Mouse (Mus musculus): Measurements from ENCODE around the gene Crispld2. TPM values are rescaled to one million over a fixed set of nuclear protein-coding genes. Genes with fewer than 3 reads are reported as not detected.

The Crispld2 gene
- polyA plus RNA-seq, 1 experiment from 2014 or later: 9.2 TPM

DNA sequence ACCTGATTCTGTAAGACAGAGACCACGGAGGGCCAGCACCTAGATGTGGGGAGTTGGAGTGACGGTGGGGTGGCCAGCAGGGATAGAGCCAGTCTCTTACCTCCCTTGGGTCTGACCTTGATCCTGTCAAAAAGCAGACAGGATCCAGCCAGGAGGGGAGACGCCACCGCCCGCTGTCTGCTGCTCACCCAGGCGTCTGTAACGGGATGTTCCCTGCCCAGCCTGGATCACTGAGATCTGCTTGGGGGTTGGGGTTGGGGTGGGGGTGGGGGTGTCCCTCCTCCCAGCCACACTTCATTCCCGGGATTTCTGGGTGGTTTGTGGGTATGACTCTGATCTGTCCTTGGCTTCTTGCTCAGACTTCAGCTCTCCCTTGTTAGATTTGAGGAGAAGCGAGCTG is 10.1 kb downstream of the Crispld2 start:
- H3K4me2 ChIP-seq: no peak overlapping the region
- no peaks in the 10 kb centered on the region for H3K9me3 ChIP-seq
- no peak overlapping the region for H3K9ac ChIP-seq
- H3K36me3 ChIP-seq: no peaks in the 10 kb centered on the region
- H3K27me3 ChIP-seq: 0 out of 2 replicates have a peak, but pooled peaks cover 2% of the 10 kb centered on the region
- no peak overlapping the region for H3K4me3 ChIP-seq
- peaks cover 33% of the 10 kb centered on the region for H3K4me1 ChIP-seq
- no peak for ATAC-seq (ENCODE audit: borderline replicate concordance, extremely low read depth, low FRiP score, low TSS enrichment)
- 0 out of 2 replicates have a peak overlapping the region, but pooled peaks have one; percentile 13 for H3K27ac ChIP-seq
- 49% methylated on average over 9 of the region's 9 CpGs for WGBS

DNA sequence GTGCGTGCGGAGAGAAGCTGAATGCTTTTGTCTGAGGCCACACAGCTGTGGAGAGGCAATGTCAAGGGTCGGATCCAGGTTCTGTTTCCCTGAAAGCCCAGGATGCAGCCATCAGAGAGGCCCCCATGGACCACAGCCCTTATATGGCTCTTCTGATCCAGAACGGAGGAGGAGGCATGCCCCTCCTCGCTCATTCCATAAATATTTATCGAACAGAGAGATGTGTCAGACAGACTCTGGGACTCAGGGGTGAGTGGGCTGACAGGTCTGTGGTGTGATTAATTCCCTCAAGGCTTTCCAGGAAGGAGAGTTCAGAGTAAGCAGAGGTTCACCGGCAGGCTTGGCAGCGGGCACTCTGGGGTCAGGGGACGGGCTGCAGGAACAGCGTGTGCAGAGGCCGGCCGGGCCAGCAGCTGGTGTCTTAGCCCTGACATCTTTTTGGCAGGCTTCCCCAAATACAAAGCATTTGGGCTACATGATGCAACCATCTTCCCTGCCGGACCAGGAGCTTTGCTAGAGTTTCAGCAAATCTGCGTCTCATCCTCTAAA is 12.0 kb downstream of the Crispld2 start:
- H3K4me1 ChIP-seq: peaks cover 33% of the 10 kb centered on the region
- ATAC-seq (ENCODE audit: borderline replicate concordance, extremely low read depth, low FRiP score, low TSS enrichment): peak; percentile 70
- H3K27me3 ChIP-seq: 0 out of 2 replicates have a peak, but pooled peaks cover 2% of the 10 kb centered on the region
- no peak overlapping the region for H3K4me3 ChIP-seq
- WGBS: 15% methylated on average over 14 of the region's 14 CpGs
- peak overlapping the region; percentile 38; the same call in 1 of the 2 replicates for H3K27ac ChIP-seq
- no peak overlapping the region for H3K4me2 ChIP-seq
- no peaks in the 10 kb centered on the region for H3K9me3 ChIP-seq
- H3K36me3 ChIP-seq: no peaks in the 10 kb centered on the region
- H3K9ac ChIP-seq: no peak overlapping the region

DNA sequence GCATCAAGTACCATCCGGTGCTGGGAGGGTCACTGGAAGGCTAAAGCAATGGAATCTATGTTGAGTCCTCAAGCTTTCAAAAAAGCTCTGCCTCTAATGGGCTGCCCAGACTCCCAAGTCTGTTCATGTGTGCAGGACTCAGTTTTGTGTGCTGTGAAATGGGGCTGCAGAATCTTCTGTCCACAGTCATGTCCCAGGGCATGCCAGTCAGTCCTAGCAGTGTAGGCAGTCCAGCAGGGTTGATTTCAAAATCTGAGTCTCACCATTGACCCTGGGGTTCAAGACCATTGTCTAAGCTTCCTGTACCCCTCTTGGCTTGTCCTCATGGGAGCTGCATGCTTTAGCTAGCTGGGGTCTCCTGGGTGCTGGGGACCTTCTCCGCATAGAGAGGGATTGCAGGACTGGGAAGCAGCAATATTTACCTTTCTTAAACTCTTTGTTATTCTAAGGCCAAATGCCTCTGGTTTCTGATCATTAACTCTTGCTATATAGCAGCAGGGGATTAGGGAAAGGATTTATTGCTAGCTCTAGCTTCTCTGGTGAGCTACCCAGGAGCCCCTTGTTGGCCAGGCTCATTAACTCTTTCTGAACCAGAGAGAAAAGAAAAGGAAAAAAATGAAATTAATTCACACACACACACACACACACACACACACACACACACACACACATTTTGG is 12.6 kb downstream of the Crispld2 start:
- H3K4me2 ChIP-seq: no peak overlapping the region
- 0 out of 2 replicates have a peak, but pooled peaks cover 2% of the 10 kb centered on the region for H3K27me3 ChIP-seq
- H3K27ac ChIP-seq: peak overlapping the region; percentile 4; the same call in 1 of the 2 replicates
- H3K4me1 ChIP-seq: peaks cover 33% of the 10 kb centered on the region
- H3K4me3 ChIP-seq: no peak overlapping the region
- WGBS: 25% methylated on average over 2 of the region's 2 CpGs
- no peak overlapping the region for H3K9ac ChIP-seq
- H3K36me3 ChIP-seq: no peaks in the 10 kb centered on the region
- no peaks in the 10 kb centered on the region for H3K9me3 ChIP-seq
- no peak for ATAC-seq (ENCODE audit: borderline replicate concordance, extremely low read depth, low FRiP score, low TSS enrichment)

DNA sequence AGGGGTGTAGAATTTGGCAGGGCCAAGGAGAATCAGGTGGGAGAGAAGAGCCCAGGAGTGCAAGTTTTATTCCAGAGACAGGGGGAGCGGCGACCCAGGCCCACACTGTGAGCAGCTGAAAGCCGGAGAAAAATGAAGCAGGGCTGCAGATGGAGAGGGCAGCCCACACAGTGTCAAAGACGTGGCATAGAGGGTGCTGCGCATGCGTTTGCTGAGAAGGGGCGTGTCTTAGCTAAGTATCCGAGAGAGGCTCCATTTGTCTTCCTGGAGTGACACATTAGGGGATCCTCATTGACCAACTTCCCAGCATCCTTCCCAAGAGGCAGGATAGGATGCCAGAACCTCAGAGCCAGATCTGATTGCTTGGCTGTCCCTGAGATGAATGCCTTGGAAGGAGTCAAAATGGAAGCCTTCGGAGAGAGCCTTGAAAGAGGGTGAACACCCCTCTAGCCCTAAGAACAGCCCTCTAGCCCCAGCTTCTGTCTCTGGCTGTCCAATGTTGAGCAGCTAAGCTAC is 14.5 kb downstream of the Crispld2 start:
- peaks cover 22% of the 10 kb centered on the region for H3K4me1 ChIP-seq
- no peak overlapping the region for H3K4me3 ChIP-seq
- H3K27me3 ChIP-seq: 0 out of 2 replicates have a peak, but pooled peaks cover 2% of the 10 kb centered on the region
- 29% methylated on average over 9 of the region's 9 CpGs for WGBS
- no peak overlapping the region for H3K9ac ChIP-seq
- H3K4me2 ChIP-seq: no peak overlapping the region
- H3K27ac ChIP-seq: no peak overlapping the region
- H3K36me3 ChIP-seq: no peaks in the 10 kb centered on the region
- ATAC-seq (ENCODE audit: borderline replicate concordance, extremely low read depth, low FRiP score, low TSS enrichment): no peak; the same call in 1 of the 2 replicates
- no peaks in the 10 kb centered on the region for H3K9me3 ChIP-seq

DNA sequence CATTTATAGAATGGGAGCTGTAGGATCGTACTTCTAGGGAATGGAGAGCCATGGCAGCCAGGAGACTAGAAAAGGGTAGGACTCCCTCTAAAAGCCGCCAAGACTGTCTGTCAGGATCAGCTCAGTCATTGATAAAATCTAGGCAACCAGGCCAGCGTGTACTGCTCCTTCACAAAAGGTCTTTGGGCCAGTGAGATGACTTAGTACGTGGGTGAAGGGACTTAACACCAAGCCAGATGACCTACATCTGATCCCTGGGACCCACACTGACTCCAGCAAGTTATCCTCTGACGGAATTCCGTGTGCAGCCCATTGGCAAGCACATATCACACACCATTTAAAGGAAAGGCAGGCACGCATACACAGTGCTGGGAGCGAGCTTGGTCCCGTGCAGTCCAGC is 14.9 kb downstream of the Crispld2 start:
- no peak overlapping the region for H3K9ac ChIP-seq

DNA sequence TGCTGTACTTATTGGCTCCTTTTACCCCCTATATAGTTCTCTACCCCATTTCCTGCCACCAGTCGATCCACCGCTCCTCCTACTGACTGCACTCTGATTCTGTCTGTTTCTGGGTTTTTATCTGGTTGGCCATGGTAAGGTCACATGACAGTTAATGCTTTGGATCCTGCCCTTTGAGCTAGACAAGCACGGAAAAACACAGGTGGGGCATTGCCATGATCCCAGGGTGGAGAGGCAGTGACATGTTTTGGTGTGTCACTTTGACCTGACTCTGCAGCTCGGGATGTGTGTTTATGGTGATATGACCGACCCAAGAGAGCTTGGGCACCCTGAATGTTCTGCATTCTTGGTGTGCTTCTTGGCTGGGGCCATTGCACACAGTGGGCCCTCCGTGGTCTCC is 17.0 kb downstream of the Crispld2 start:
- H3K4me2 ChIP-seq: no peak overlapping the region
- WGBS: 63% methylated on average over 6 of the region's 6 CpGs
- H3K9ac ChIP-seq: no peak overlapping the region
- H3K27me3 ChIP-seq: 0 out of 2 replicates have a peak, but pooled peaks cover 2% of the 10 kb centered on the region
- H3K36me3 ChIP-seq: no peaks in the 10 kb centered on the region
- H3K4me1 ChIP-seq: peaks cover 14% of the 10 kb centered on the region
- H3K9me3 ChIP-seq: no peaks in the 10 kb centered on the region
- H3K4me3 ChIP-seq: no peak overlapping the region
- no peak overlapping the region for H3K27ac ChIP-seq
- no peak for ATAC-seq (ENCODE audit: borderline replicate concordance, extremely low read depth, low FRiP score, low TSS enrichment)

More for the DNA sequence above, 14.9 kb downstream of the Crispld2 start:
- Histone ChIP-seq H3K27me3 (0 out of 2 replicates have a peak, but pooled peaks cover 2% of the 10 kb centered on the region), H3K4me1 (peaks cover 21% of the 10 kb centered on the region), H3K4me2 (no peak overlapping the region), H3K27ac (no peak overlapping the region), H3K4me3 (no peak overlapping the region), H3K9me3 (no peaks in the 10 kb centered on the region), H3K36me3 (no peaks in the 10 kb centered on the region)
- ATAC-seq (ENCODE audit: borderline replicate concordance, extremely low read depth, low FRiP score, low TSS enrichment): no peak
- WGBS: 63% methylated on average over 9 of the region's 9 CpGs

DNA sequence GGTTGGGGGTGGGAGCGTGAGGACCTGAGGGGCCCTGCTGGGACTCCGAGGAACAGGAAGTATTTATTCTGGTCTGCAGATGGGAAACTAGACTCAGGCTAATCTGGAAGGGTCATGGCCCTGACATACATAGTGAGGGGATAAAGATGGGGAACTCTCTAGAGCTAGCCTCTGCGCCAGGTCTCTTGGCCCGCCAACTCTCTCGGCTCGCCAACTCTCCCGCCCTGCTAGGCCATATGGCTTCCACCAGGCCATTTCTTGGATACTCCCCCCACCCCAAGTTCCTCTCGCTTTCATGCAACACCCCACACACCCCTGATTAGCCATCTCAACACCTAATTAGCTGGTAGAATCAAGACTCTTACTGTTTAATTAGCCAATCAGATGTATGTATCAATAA is 20.3 kb downstream of the Crispld2 start:
- no peak for ATAC-seq (ENCODE audit: borderline replicate concordance, extremely low read depth, low FRiP score, low TSS enrichment)
- Histone ChIP-seq H3K9ac (no peak overlapping the region), H3K9me3 (no peaks in the 10 kb centered on the region), H3K4me1 (peaks cover 13% of the 10 kb centered on the region), H3K27me3 (no peaks in the 10 kb centered on the region), H3K27ac (no peak overlapping the region), H3K36me3 (no peaks in the 10 kb centered on the region), H3K4me2 (no peak overlapping the region), H3K4me3 (no peak overlapping the region)
- WGBS: 78% methylated on average over 8 of the region's 8 CpGs

DNA sequence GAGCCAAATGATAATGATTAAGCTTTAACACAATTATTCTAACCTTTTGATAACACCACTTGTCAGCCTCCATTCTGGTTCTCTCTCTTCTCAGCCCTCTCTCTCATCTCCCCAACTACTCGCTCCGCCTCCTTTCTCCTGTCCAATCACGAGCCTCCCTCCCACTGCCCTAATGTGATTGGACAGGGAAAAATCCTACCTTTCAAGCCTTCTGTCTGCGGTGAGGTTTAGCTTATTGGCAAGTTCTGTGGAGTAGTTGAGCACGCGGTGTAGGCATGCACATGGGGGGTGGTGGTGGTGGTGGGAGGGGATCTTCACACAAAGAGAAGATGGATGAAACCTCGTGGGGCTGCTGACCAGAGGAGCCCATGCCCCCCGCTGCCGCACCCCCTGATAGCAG is 20.7 kb downstream of the Crispld2 start:
- H3K4me1 ChIP-seq: peaks cover 13% of the 10 kb centered on the region

DNA sequence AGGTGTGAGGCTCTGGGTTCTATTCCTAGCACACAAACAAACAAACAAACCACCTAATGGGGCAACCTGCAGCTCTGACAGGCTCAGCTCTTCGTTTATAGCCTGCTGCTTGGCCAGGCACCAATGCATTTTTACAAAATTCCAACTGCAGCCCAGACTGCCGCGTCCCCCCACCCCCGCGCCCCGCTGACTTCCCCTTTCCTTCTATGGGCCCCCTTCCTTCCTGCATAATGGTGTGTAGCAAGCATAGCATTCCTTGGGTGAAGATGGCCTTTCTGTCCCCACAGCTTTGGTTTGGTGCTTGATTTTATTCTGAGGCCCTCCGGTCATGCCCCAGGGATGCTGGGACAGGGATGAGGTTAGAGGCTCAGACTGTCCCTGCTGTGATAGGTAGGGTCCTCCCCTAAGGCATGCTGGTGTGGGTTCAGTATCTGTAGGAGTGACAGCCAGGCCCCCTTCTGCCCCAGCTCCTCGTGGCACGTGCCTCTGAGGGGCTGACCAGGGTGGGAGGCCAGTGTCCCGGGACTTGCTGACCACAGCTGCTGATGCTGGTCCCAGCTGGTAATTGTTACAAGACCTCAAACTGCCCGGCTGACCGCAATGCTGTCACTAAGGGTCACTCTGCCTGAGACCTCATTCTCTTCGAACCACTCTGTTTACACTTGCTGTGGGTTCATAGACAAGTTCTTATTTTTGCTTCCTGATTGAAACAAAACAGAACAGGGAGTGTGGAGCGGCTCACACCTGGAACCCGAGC is 22.2 kb downstream of the Crispld2 start:
- WGBS: 38% methylated on average over 15 of the region's 15 CpGs

More for the DNA sequence above, 20.7 kb downstream of the Crispld2 start:
- H3K27me3 ChIP-seq: no peaks in the 10 kb centered on the region
- H3K36me3 ChIP-seq: no peaks in the 10 kb centered on the region
- H3K4me2 ChIP-seq: no peak overlapping the region
- H3K9ac ChIP-seq: no peak overlapping the region
- ATAC-seq (ENCODE audit: borderline replicate concordance, extremely low read depth, low FRiP score, low TSS enrichment): no peak
- H3K4me3 ChIP-seq: no peak overlapping the region
- 34% methylated on average over 9 of the region's 9 CpGs for WGBS
- no peak overlapping the region for H3K27ac ChIP-seq
- no peaks in the 10 kb centered on the region for H3K9me3 ChIP-seq

DNA sequence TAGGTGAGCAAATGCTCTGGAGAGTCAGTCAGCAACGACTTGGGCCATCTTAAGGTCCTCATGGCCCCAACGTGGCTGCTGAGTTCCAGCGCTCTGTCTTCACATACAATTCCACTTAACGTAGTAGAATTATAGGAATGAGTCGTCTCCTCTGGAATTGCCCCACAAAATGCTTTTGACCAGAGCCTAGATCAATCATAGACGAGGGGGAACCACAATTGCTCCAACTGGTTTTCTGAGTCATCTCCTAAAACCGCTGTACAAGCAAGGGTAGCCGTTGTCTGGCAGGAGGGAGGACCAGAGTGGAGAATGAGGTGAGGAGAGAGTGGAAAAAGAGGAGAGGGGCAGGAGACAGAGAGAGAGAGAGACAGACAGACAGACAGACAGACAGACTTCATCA is 23.7 kb downstream of the Crispld2 start:
- H3K9me3 ChIP-seq: no peaks in the 10 kb centered on the region
- no peak overlapping the region for H3K4me3 ChIP-seq
- WGBS: 86% methylated on average over 8 of the region's 8 CpGs
- H3K4me2 ChIP-seq: no peak overlapping the region
- H3K27me3 ChIP-seq: no peaks in the 10 kb centered on the region
- H3K9ac ChIP-seq: no peak overlapping the region
- no peak overlapping the region for H3K27ac ChIP-seq
- H3K36me3 ChIP-seq: no peaks in the 10 kb centered on the region
- no peak for ATAC-seq (ENCODE audit: borderline replicate concordance, extremely low read depth, low FRiP score, low TSS enrichment)
- H3K4me1 ChIP-seq: peaks cover 13% of the 10 kb centered on the region

More for the DNA sequence above, 22.2 kb downstream of the Crispld2 start:
- Histone ChIP-seq H3K4me1 (peaks cover 13% of the 10 kb centered on the region), H3K9ac (no peak overlapping the region), H3K9me3 (no peaks in the 10 kb centered on the region), H3K4me3 (no peak overlapping the region), H3K4me2 (no peak overlapping the region), H3K27me3 (no peaks in the 10 kb centered on the region), H3K27ac (no peak overlapping the region), H3K36me3 (no peaks in the 10 kb centered on the region)
- no peak for ATAC-seq (ENCODE audit: borderline replicate concordance, extremely low read depth, low FRiP score, low TSS enrichment)

DNA sequence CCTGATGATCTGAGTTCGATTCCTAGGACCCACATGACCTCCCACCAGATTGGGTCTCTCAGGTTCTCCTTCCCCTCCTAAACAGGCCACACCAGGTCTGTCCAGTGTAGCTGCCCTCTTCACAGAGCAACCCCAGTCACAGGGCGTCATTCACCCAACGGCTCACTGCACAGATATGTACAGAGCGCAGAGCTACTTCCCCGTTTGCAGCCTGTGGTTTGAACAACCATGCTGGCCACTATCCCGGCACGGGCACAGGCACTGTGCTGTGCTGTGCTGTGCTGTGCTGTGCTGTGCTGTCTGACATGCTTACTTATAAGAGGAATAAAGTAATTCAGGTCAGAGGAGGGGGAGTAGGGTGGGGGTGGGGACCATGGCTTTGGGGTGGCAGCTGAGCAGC is 24.2 kb downstream of the Crispld2 start:
- 71% methylated on average over 7 of the region's 7 CpGs for WGBS
- ATAC-seq (ENCODE audit: borderline replicate concordance, extremely low read depth, low FRiP score, low TSS enrichment): no peak

More for the DNA sequence above, 24.2 kb downstream of the Crispld2 start:
- no peaks in the 10 kb centered on the region for H3K9me3 ChIP-seq
- no peak overlapping the region for H3K4me2 ChIP-seq
- no peaks in the 10 kb centered on the region for H3K36me3 ChIP-seq
- no peak overlapping the region for H3K27ac ChIP-seq
- H3K9ac ChIP-seq: no peak overlapping the region
- peaks cover 13% of the 10 kb centered on the region for H3K4me1 ChIP-seq
- no peak overlapping the region for H3K4me3 ChIP-seq
- H3K27me3 ChIP-seq: no peaks in the 10 kb centered on the region

Measured in lung, embryonic 15.5 days (tissue).